Mouse (Mus musculus): ENCODE measurements around the gene Ntrk3.

The Ntrk3 gene

DNA sequence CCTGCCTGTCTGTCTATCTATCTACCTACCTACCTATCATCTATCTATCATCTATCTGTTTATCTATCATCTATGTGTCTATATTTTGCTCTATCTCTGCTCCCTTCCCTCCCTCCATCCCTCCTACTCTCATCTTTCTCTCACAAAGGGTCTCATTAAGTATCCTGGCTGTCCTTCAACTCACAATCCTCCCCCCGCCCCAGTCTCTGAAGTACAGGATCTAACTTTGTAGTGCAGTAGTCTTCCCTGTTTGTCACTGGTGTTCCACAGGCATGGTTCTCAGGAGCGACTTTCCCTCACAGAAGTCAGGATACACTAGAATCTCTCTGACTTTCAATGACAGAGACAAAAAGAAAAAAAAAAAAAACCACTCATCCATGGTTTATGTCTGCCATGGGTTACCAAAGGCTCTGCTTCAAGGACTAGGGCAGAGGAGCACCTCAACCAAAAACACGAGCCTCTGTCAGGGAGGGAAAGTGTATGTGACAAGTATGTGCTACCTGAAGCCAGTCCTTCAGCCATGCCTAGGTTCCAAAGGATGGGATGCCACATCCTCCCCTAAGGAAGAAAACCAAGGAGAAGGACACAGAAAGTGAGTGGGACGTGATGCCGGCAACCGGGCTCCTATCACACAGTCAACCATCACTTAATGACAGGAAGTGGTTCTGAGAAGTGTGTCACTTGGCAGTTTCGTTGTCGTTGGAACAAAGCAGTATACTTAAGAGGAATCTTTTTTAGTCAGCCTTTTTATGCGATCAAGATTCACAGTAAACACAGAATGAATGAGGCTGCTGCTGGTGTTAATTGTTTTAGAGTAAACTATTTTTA lies 16.6 kb downstream of the Ntrk3 start:
- DNase-seq (ENCODE audit: low spot score): no peak

- no peak for DNase-seq (ENCODE audit: low spot score)
Observed at GRCm38 (mm10) chr7:78719795-78720460, 17.9 kb downstream of the Ntrk3 start.

DNA sequence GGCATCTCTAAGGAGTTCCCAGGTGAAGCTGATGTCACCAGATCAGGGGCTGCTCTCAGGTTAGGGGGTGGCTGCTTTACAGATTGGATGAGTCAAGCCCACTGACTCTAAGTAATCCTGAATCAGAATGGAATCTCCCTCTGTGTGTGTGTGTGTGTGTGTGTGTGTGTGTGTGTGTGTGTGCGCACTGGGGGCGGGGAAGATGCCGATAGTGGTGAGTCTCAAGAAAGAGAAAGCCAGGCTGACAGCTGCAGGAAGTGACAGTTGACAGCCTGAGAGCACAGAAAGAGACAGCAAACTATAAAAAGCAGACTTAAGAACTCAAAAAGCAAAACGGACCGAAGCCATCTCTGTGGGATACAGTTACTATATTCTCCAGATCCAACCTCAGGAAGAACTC lies 18.7 kb downstream of the Ntrk3 start:
- no peak for DNase-seq (ENCODE audit: low spot score)

GRCm38 (mm10) chr7:78718191-78718609 lies 19.6 kb downstream of the Ntrk3 start:
- DNase-seq (ENCODE audit: low spot score): no peak

DNA sequence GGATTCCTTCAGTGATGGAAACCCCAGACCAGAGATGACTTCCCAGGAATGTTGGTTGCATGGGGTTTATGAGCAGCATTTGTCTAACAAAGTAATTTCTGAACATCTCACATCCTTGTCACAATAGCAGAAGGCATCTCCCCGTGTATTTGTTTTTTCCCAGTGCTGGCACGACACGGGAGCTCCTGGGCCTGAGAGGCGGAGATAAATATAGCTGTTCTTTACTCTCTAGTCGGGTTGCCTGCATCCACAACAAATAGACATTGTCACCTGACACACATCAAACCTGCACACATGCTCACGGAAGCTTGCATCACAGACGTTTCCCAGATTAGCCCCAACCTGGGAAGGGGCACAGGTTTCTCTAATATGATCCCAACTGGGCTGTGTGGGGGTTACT lies 30.1 kb downstream of the Ntrk3 start:
- DNase-seq (ENCODE audit: low spot score): no peak

- no peak for DNase-seq (ENCODE audit: low spot score)
Observed at GRCm38 (mm10) chr7:78707122-78707521, 30.7 kb downstream of the Ntrk3 start.

GRCm38 (mm10) chr7:78702676-78703075 lies 35.1 kb downstream of the Ntrk3 start:
- DNase-seq (ENCODE audit: low spot score): no peak

DNA sequence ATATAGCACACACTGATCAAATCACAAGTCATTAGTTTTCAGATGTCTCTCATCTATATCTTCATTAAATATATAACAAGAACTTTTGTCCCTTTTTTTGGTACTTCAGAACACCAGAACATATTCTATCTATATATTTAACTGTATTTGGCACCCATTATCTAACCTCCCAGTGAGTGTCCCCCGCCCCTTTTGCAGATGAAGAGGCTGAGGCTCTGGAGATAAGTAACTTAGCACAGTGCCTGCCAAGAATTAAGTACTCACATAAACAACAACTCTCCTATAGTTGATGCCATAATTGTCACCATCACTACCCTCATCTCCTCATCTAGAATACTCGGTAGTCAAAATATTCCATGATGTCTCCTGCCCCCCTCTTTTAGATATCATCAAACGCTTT lies 42.6 kb downstream of the Ntrk3 start:
- no peak for DNase-seq (ENCODE audit: low spot score)

DNA sequence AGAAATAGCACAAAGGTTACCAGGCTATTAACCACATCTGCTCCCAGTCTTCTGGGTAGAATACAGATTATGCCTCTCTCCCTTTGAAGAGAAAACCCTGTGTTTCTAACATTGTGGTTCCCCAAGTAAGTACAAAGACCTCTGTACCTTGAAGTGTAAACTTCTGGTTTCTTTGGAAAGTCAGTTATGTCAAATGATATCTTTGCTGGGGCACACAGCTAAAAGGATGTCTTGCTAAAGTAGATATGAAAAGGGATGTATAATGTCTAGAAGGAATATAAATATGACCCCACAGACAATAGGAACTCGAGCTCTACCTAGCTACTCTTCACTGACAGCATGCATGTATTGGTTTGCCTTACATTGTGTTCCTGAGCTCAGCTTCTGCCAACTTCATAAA lies 44.7 kb downstream of the Ntrk3 start:
- DNase-seq (ENCODE audit: low spot score): no peak

GRCm38 (mm10) chr7:78690956-78691355 lies 46.9 kb downstream of the Ntrk3 start:
- DNase-seq (ENCODE audit: low spot score): no peak

- DNase-seq (ENCODE audit: low spot score): no peak
Observed at GRCm38 (mm10) chr7:78684943-78685342, 52.9 kb downstream of the Ntrk3 start.

DNA sequence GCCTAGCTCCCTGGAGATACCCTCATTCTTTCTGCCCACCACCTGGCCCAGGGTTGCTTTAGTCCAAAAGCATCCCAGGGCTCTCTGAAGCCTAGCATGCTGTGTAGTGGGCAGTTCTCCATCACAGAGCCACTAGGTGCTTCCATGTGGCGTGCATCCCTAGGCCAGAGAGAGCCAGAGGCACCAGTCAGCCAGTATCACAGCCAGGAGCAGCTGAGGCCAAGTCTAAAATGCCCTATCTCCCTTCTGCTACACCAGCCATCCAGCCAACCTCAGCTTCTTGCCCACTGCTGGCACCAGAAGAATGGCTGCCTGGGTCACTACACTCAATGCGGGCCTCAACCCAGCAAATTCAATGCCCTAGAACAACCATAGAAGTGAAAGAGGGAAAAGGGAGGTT lies 56.9 kb downstream of the Ntrk3 start:
- no peak for DNase-seq (ENCODE audit: low spot score)

GRCm38 (mm10) chr7:78669407-78669806 lies 68.4 kb downstream of the Ntrk3 start:
- DNase-seq (ENCODE audit: low spot score): no peak

DNA sequence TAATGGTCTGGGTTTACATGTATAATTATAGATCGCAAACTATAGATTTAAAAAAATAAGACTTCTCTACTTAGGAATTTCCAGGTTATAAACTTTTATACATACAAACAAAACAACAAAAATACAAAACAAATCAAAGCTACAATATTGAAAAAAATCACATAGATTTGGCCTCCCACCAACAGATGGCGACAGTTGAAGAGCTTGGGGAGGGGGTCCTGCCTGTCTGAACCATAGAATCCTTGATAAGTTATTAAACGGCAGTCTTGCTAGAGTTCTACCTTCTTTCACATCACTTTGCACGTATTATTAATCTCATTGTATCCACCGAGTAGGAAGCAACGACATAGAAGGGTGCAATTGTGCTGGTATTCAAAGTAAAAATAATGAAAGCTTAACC lies 68.9 kb downstream of the Ntrk3 start:
- DNase-seq (ENCODE audit: low spot score): no peak

DNA sequence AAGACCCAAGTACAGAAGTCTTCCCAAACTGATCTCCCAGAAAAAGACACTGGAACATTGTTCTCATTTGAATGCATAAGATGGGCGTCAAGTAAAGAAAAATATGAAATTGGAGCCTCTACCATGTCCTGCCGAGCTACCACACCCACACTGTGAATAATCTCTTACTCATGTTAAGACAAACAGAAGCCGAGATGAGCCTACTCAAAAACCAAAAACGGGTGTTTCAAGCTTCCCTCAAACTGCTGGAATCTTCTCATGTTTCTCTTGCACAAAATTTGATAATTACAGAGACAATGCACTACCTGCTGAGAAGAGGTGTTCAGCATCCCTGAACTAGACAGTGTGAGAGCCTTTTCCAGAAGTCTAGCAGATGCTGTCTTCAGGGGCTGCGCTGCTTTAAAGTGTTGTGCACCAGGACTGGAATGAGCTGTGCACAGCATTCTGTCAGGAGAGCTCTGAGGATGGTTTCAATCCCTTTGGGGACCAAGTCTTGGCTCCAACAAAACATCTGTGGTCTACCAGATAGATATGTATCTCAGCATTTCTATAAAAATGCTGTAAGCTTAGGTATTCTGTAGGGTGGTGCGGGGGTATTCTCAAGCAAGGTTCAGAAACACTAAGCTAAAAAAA lies 69.7 kb downstream of the Ntrk3 start:
- DNase-seq (ENCODE audit: low spot score): no peak

GRCm38 (mm10) chr7:78660832-78661231 lies 77.0 kb downstream of the Ntrk3 start:
- peak; percentile 12 for DNase-seq (ENCODE audit: low spot score)

DNA sequence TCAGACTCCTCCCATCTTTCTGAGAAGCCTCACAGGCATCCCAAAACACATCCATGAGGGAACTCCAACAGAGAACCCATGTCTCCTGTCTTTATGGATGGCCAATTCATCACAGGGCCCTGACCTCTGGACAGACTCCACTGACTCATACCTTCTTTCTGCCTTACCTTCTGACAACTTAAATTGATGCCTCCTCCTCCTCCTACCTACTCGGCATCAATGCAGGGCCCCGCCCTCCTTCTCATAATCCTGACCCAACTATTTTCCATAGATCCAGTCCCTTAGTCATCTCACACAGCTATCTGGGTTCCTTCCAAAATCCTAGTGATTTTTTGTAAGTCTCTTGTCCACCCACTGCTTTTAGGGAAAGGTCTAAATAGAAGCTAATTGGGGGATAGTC lies 78.0 kb downstream of the Ntrk3 start:
- no peak for DNase-seq (ENCODE audit: low spot score)

- peak; percentile 57 for DNase-seq (ENCODE audit: low spot score)
Observed at GRCm38 (mm10) chr7:78658026-78658425, 79.8 kb downstream of the Ntrk3 start.

DNA sequence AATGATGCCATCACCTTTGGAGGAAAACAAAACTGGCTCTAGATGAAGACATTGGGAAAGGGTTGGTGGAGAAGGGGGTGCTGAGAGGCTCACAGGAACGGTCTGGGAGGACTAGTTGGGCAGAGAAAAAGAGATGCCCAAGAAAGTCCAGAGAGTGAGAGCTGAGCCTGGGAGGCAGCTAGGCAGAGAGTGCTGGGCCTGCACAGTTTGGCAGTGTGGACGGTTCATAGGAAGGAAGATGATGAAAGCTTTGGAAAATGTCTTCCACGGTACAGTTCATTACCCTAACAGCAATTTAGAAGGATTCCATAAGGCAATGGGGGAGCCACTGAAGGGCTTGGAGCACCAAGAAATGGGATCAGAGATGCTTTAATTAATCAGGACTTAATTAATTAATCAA lies 81.6 kb downstream of the Ntrk3 start:
- no peak for DNase-seq (ENCODE audit: low spot score)

DNA sequence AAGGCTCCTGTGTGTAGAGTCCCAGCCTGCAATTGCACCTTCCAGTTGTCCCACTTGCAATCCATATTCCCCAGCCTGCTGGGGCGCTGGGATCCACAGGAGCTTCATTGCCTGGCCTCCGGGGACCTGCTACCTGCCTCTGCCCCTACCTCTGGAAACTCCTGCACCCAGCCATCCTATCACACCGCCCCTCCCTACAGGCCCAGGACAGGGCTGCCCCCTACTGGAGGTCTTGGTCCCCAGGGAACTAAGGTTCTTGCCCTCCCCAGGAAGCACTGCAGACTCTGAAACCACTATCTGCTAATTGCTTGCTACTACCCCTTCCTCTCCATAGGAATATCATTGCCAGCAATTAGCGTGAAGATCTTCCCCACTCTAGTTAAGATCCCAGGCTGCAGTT lies 84.1 kb downstream of the Ntrk3 start:
- DNase-seq (ENCODE audit: low spot score): no peak

GRCm38 (mm10) chr7:78652296-78652695 lies 85.5 kb downstream of the Ntrk3 start:
- no peak for DNase-seq (ENCODE audit: low spot score)

- no peak for DNase-seq (ENCODE audit: low spot score)
Observed at GRCm38 (mm10) chr7:78651540-78651939, 86.3 kb downstream of the Ntrk3 start.

- no peak for DNase-seq (ENCODE audit: low spot score)
Observed at GRCm38 (mm10) chr7:78643667-78644066, 94.1 kb downstream of the Ntrk3 start.

All from ovary, adult 18-20 months (tissue).